Mouse (Mus musculus): ENCODE measurements around the gene Afap1l2. TPM values are rescaled to one million over a fixed set of nuclear protein-coding genes. Genes with fewer than 3 reads are reported as not detected.

The Afap1l2 gene
- polyA plus RNA-seq, 1 experiment from 2014 or later: 6.9 TPM

Other genes with a start within 250 kb of the Afap1l2 start
- 24.6 and 26.9 TPM in 2 replicates for gene Ccdc186, start 186.0 kb downstream of the Afap1l2 start, polyA plus RNA-seq (2015; fragmentation: Nextera tagmentation; extraction: Ambion mirVana)
- gene Tdrd1, start 182.0 kb downstream of the Afap1l2 start, polyA plus RNA-seq (2015; fragmentation: Nextera tagmentation; extraction: Ambion mirVana): 2.1 and 2.2 TPM in 2 replicates
- gene Vwa2, start 134.0 kb downstream of the Afap1l2 start, polyA plus RNA-seq (2015; fragmentation: Nextera tagmentation; extraction: Ambion mirVana): 4.5 and 4.8 TPM in 2 replicates